Mouse (Mus musculus): Measurements from ENCODE around the gene Bcar3. TPM values are rescaled to one million over a fixed set of nuclear protein-coding genes. Genes with fewer than 3 reads are reported as not detected.

The Bcar3 gene
- polyA plus RNA-seq, 1 experiment = 26.3 TPM

GRCm38 (mm10) chr3:122521294-122521693, 227.4 kb downstream of the Bcar3 start:
- Histone ChIP-seq H3K36me3 (ENCODE audit: control insufficient read depth, insufficient read depth, low read length, poor library complexity, severe bottlenecking) (no peaks in the 10 kb centered on the region), H3K9me3 (replicated peaks; ENCODE audit: control insufficient read depth, insufficient read depth, low read length, poor library complexity, severe bottlenecking) (no peaks in the 10 kb centered on the region), H3K4me3 (ENCODE audit: low read depth, low read length) (no peak overlapping the region), H3K4me1 (ENCODE audit: control insufficient read depth, insufficient read depth, low read length) (no peaks in the 10 kb centered on the region), H3K9ac (ENCODE audit: low read depth, poor library complexity, severe bottlenecking) (no peak overlapping the region), H3K27me3 (ENCODE audit: control insufficient read depth, insufficient read depth, low read length, poor library complexity, severe bottlenecking) (no peaks in the 10 kb centered on the region), H3K27ac (ENCODE audit: insufficient read depth, low read length) (no peak overlapping the region)
- TF ChIP-seq CTCF (IDR thresholded peaks at IDR 0.05; ENCODE audit: low read depth, low read length) = no peak
- TF ChIP-seq POLR2A (IDR thresholded peaks at IDR 0.05; ENCODE audit: insufficient read depth, low read length) = no peak
- no peak for TF ChIP-seq EP300 (IDR thresholded peaks at IDR 0.05; ENCODE audit: insufficient read depth, low read depth, low read length)

GRCm38 (mm10) chr3:122528477-122528876, 234.5 kb downstream of the Bcar3 start:
- H3K9me3 ChIP-seq (replicated peaks; ENCODE audit: control insufficient read depth, insufficient read depth, low read length, poor library complexity, severe bottlenecking) = peaks cover 8% of the 10 kb centered on the region; the same call in 1 of the 2 replicates
- H3K36me3 ChIP-seq (ENCODE audit: control insufficient read depth, insufficient read depth, low read length, poor library complexity, severe bottlenecking) = no peaks in the 10 kb centered on the region; the same call in 1 of the 2 replicates
- H3K4me1 ChIP-seq (ENCODE audit: control insufficient read depth, insufficient read depth, low read length) = no peaks in the 10 kb centered on the region
- no peak overlapping the region for H3K4me3 ChIP-seq (ENCODE audit: low read depth, low read length)
- no peak overlapping the region for H3K27ac ChIP-seq (ENCODE audit: insufficient read depth, low read length)
- no peak overlapping the region for H3K9ac ChIP-seq (ENCODE audit: low read depth, poor library complexity, severe bottlenecking)
- H3K27me3 ChIP-seq (ENCODE audit: control insufficient read depth, insufficient read depth, low read length, poor library complexity, severe bottlenecking) = no peaks in the 10 kb centered on the region
- TF ChIP-seq CTCF (IDR thresholded peaks at IDR 0.05; ENCODE audit: low read depth, low read length) (no peak), POLR2A (IDR thresholded peaks at IDR 0.05; ENCODE audit: insufficient read depth, low read length) (no peak), EP300 (IDR thresholded peaks at IDR 0.05; ENCODE audit: insufficient read depth, low read depth, low read length) (no peak)

- TF ChIP-seq EP300 (IDR thresholded peaks at IDR 0.05; ENCODE audit: insufficient read depth, low read depth, low read length) (no peak), POLR2A (IDR thresholded peaks at IDR 0.05; ENCODE audit: insufficient read depth, low read length) (no peak), CTCF (IDR thresholded peaks at IDR 0.05; ENCODE audit: low read depth, low read length) (no peak)
- no peaks in the 10 kb centered on the region for H3K27me3 ChIP-seq (ENCODE audit: control insufficient read depth, insufficient read depth, low read length, poor library complexity, severe bottlenecking)
- H3K36me3 ChIP-seq (ENCODE audit: control insufficient read depth, insufficient read depth, low read length, poor library complexity, severe bottlenecking) = peaks cover 12% of the 10 kb centered on the region
- H3K9ac ChIP-seq (ENCODE audit: low read depth, poor library complexity, severe bottlenecking) = no peak overlapping the region
- H3K9me3 ChIP-seq (replicated peaks; ENCODE audit: control insufficient read depth, insufficient read depth, low read length, poor library complexity, severe bottlenecking) = 0 out of 2 replicates have a peak, but pooled peaks cover 1% of the 10 kb centered on the region
- H3K4me3 ChIP-seq (ENCODE audit: low read depth, low read length) = no peak overlapping the region
- H3K4me1 ChIP-seq (ENCODE audit: control insufficient read depth, insufficient read depth, low read length) = no peaks in the 10 kb centered on the region
- H3K27ac ChIP-seq (ENCODE audit: insufficient read depth, low read length) = no peak overlapping the region
These were observed 242.2 kb downstream of the Bcar3 start for GRCm38 (mm10) chr3:122535938-122536703.

- Histone ChIP-seq H3K27me3 (ENCODE audit: control insufficient read depth, insufficient read depth, low read length, poor library complexity, severe bottlenecking) (no peaks in the 10 kb centered on the region), H3K9me3 (replicated peaks; ENCODE audit: control insufficient read depth, insufficient read depth, low read length, poor library complexity, severe bottlenecking) (no peaks in the 10 kb centered on the region), H3K4me1 (ENCODE audit: control insufficient read depth, insufficient read depth, low read length) (no peaks in the 10 kb centered on the region), H3K36me3 (ENCODE audit: control insufficient read depth, insufficient read depth, low read length, poor library complexity, severe bottlenecking) (peaks cover 23% of the 10 kb centered on the region), H3K4me3 (ENCODE audit: low read depth, low read length) (no peak overlapping the region), H3K27ac (ENCODE audit: insufficient read depth, low read length) (no peak overlapping the region), H3K9ac (ENCODE audit: low read depth, poor library complexity, severe bottlenecking) (no peak overlapping the region)
- TF ChIP-seq EP300 (IDR thresholded peaks at IDR 0.05; ENCODE audit: insufficient read depth, low read depth, low read length) (no peak), CTCF (IDR thresholded peaks at IDR 0.05; ENCODE audit: low read depth, low read length) (no peak), POLR2A (IDR thresholded peaks at IDR 0.05; ENCODE audit: insufficient read depth, low read length) (no peak)
These were observed 244.9 kb downstream of the Bcar3 start for GRCm38 (mm10) chr3:122538851-122539250.

GRCm38 (mm10) chr3:122539961-122540690, 246.2 kb downstream of the Bcar3 start:
- TF ChIP-seq POLR2A (IDR thresholded peaks at IDR 0.05; ENCODE audit: insufficient read depth, low read length) = no peak
- no peak for TF ChIP-seq EP300 (IDR thresholded peaks at IDR 0.05; ENCODE audit: insufficient read depth, low read depth, low read length)
- TF ChIP-seq CTCF (IDR thresholded peaks at IDR 0.05; ENCODE audit: low read depth, low read length) = no peak
- H3K4me1 ChIP-seq (ENCODE audit: control insufficient read depth, insufficient read depth, low read length) = no peaks in the 10 kb centered on the region
- H3K9me3 ChIP-seq (replicated peaks; ENCODE audit: control insufficient read depth, insufficient read depth, low read length, poor library complexity, severe bottlenecking) = no peaks in the 10 kb centered on the region
- no peak overlapping the region for H3K27ac ChIP-seq (ENCODE audit: insufficient read depth, low read length)
- no peaks in the 10 kb centered on the region for H3K27me3 ChIP-seq (ENCODE audit: control insufficient read depth, insufficient read depth, low read length, poor library complexity, severe bottlenecking)
- no peak overlapping the region for H3K9ac ChIP-seq (ENCODE audit: low read depth, poor library complexity, severe bottlenecking)
- no peak overlapping the region for H3K4me3 ChIP-seq (ENCODE audit: low read depth, low read length)
- H3K36me3 ChIP-seq (ENCODE audit: control insufficient read depth, insufficient read depth, low read length, poor library complexity, severe bottlenecking) = peaks cover 23% of the 10 kb centered on the region

- no peak overlapping the region for H3K27ac ChIP-seq (ENCODE audit: insufficient read depth, low read length)
- H3K4me1 ChIP-seq (ENCODE audit: control insufficient read depth, insufficient read depth, low read length) = no peaks in the 10 kb centered on the region
- H3K9ac ChIP-seq (ENCODE audit: low read depth, poor library complexity, severe bottlenecking) = no peak overlapping the region
- peaks cover 25% of the 10 kb centered on the region for H3K36me3 ChIP-seq (ENCODE audit: control insufficient read depth, insufficient read depth, low read length, poor library complexity, severe bottlenecking)
- no peaks in the 10 kb centered on the region for H3K27me3 ChIP-seq (ENCODE audit: control insufficient read depth, insufficient read depth, low read length, poor library complexity, severe bottlenecking)
- no peak for TF ChIP-seq EP300 (IDR thresholded peaks at IDR 0.05; ENCODE audit: insufficient read depth, low read depth, low read length)
- TF ChIP-seq CTCF (IDR thresholded peaks at IDR 0.05; ENCODE audit: low read depth, low read length) = no peak
- no peak for TF ChIP-seq POLR2A (IDR thresholded peaks at IDR 0.05; ENCODE audit: insufficient read depth, low read length)
- no peaks in the 10 kb centered on the region for H3K9me3 ChIP-seq (replicated peaks; ENCODE audit: control insufficient read depth, insufficient read depth, low read length, poor library complexity, severe bottlenecking)
- no peak overlapping the region for H3K4me3 ChIP-seq (ENCODE audit: low read depth, low read length)
These were observed 247.0 kb downstream of the Bcar3 start for GRCm38 (mm10) chr3:122540918-122541317.
